Mouse (Mus musculus) E14TG2a.4 (cell line): Measurements from ENCODE around the gene Il11ra1.

Experiments used
- H3K27me3 ChIP-seq: 2 replicates; pipeline ENCODE4 v1.6.1; 2014; ENCODE audit warnings: low read length, control low read depth; ENCODE audit not compliant: insufficient read depth
- H3K36me3 ChIP-seq: 2 replicates; pipeline ENCODE4 v1.6.1; 2014; ENCODE audit warnings: low read length, control low read depth; ENCODE audit not compliant: insufficient read depth
- H3K4me1 ChIP-seq: replicated peaks from 2 replicates; pipeline ENCODE4 v1.6.1; 2014; ENCODE audit warnings: low read depth, low read length, control low read depth
- H3K4me3 ChIP-seq: replicated peaks from 2 replicates; pipeline ENCODE4 v1.5.1; 2014; ENCODE audit warnings: mild to moderate bottlenecking, low read length
- H3K9me3 ChIP-seq: 2 replicates; pipeline ENCODE4 v1.6.1; 2014; ENCODE audit warnings: low read length, control low read depth
- CTCF ChIP-seq: conservative IDR thresholded peaks from 2 replicates; pipeline ENCODE4 v1.5.1; 2014; ENCODE audit warnings: low read length
- NANOG ChIP-seq: IDR thresholded peaks from 2 replicates; pipeline ENCODE4 v1.6.1; 2014; ENCODE audit warnings: borderline replicate concordance, low read length, mixed read lengths
- POU5F1 ChIP-seq: IDR thresholded peaks from 2 replicates; pipeline ENCODE4 v1.6.1; 2014; ENCODE audit warnings: low read length, borderline replicate concordance

The Il11ra1 gene

DNA sequence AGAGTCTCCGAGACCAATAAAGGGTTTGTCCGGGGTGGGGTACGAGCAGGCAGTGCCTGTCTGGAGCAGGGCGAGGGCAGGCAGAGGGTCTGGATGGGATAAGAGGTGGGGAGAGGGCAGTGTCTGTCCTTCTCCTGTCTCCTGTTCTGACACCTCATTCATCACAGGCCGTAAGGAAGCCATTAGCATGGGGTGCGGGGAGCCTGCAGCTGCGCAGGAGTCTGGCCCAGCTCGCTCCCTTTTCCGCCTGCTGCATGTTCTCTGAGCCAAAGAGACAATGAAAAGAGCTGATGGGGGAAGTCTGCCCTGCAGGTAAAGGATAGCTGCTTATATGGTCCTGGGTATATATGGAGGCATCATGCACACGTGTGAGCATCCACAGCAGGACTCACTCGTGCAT, 37.1 kb upstream of the Il11ra1 start:
- Histone ChIP-seq H3K27me3 (peaks cover 19% of the 10 kb centered on the region), H3K36me3 (peaks cover 3% of the 10 kb centered on the region; the same call in 1 of the 2 replicates), H3K4me1 (peaks cover 65% of the 10 kb centered on the region), H3K4me3 (no peak overlapping the region), H3K9me3 (no peaks in the 10 kb centered on the region)
- no peak for TF ChIP-seq NANOG

- peak overlapping the region; percentile 17; the same call in 1 of the 2 replicates for H3K4me3 ChIP-seq
These were observed 36.2 kb upstream of the Il11ra1 start for GRCm38 (mm10) chr4:41663614-41664013.

DNA sequence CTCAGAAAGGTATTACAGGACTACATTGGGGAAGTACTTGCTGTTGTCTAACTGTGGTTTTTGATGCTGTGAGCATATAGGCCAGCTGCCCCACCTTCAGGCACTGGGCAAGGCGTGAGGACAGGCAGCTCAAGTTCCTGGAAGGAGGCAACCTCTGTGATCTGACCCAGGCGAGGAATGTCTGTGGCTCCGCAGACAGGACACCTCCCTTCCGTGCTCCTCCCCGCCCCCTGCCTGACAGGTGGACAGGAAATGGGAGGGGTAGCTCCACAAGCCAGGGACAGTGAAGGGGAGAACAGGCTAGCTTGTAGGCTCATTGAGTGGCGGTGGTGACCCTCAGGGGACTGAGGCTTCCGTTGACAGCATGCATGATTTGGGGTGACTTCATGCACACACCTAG, 35.3 kb upstream of the Il11ra1 start:
- H3K4me3 ChIP-seq: peak overlapping the region; percentile 35
- peaks cover 54% of the 10 kb centered on the region for H3K4me1 ChIP-seq
- TF ChIP-seq NANOG (no peak), POU5F1 (no peak), CTCF (no peak)
- H3K9me3 ChIP-seq: no peaks in the 10 kb centered on the region
- H3K36me3 ChIP-seq: peaks cover 3% of the 10 kb centered on the region; the same call in 1 of the 2 replicates
- H3K27me3 ChIP-seq: peaks cover 17% of the 10 kb centered on the region

More at GRCm38 (mm10) chr4:41663614-41664013, 36.2 kb upstream of the Il11ra1 start:
- peaks cover 17% of the 10 kb centered on the region for H3K27me3 ChIP-seq
- TF ChIP-seq NANOG (no peak), CTCF (no peak), POU5F1 (no peak)
- H3K36me3 ChIP-seq: peaks cover 3% of the 10 kb centered on the region; the same call in 1 of the 2 replicates
- peaks cover 57% of the 10 kb centered on the region for H3K4me1 ChIP-seq
- H3K9me3 ChIP-seq: no peaks in the 10 kb centered on the region

DNA sequence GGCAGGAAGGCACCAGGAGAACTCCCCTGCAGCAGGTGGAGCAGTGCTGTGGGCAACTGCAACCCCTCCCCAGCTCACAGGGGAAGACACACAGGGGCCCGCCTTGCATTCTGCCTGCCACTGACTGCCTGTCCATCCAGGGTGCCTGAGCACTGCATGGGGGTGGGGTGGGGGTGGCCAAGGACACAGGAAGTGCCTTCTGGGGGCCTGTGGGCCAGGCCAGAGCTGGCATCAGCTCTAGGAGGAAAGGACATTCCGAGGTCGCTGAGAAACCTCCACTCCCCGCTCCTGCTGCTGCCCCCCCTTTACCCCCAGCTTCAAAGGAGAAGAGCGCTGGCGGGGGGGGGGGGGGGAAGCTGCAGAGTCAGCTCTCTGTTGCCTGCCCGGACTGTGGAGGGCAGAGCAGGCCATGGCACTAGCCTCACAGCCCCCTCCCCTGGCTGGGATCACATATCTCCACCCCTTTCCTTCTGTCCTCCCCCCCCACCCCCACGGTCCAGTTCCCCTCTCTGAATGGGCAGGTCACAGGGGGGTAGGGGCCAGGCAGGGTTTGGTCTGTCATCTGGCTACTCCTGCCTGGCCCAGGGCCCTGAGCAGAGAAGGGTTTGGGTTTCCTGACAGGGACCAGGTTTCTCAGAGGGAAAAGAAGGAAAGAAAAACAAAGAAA, 34.6 kb upstream of the Il11ra1 start:
- H3K4me3 ChIP-seq: peak overlapping the region; percentile 35
- TF ChIP-seq CTCF (no peak), NANOG (no peak), POU5F1 (no peak)
- peaks cover 21% of the 10 kb centered on the region for H3K27me3 ChIP-seq
- peaks cover 3% of the 10 kb centered on the region; the same call in 1 of the 2 replicates for H3K36me3 ChIP-seq
- peaks cover 58% of the 10 kb centered on the region for H3K4me1 ChIP-seq
- H3K9me3 ChIP-seq: no peaks in the 10 kb centered on the region

DNA sequence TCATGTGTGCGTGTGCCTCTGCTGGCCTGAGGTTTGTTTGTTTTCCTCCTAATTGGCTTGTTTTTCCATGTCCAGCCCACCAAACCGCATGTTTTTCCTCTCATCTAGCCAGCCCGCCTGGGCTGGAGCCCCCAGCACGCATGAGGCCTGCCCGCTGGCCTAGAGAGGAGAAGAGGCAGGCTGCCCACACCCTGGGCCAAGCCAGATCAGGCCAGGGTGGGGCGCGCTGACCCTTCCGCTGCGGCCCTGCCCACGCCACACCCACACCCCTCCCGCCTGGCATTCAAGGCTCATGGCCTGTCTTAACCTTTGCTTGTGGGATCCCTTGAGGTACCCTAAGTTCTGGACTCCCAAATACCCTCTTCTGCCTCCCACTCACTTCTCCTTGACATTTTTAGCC, 33.1 kb upstream of the Il11ra1 start:
- Histone ChIP-seq H3K4me3 (peak overlapping the region; percentile 35; the same call in 1 of the 2 replicates), H3K4me1 (peaks cover 72% of the 10 kb centered on the region), H3K9me3 (no peaks in the 10 kb centered on the region), H3K27me3 (peaks cover 30% of the 10 kb centered on the region), H3K36me3 (no peaks in the 10 kb centered on the region)
- TF ChIP-seq POU5F1 (no peak), NANOG (no peak), CTCF (no peak)

DNA sequence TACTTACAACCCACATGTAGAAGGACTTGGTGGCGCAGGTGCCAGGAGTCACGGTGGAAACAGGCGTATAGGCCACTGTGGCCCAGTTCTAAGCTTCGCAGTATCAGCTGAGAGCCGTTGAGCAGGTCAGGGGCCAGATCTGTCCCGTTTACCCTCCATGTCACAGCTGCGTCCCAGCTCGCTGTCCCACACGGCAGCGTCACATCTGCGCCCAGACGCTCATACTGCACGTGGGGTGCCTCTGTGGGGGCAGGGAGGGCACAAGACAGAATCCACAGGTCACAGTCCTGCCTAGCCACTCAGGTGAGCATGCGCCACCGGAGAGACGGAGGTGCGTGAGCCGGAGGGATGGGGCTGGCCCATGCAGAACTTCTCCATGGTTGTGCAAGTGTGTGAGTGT, 29.0 kb upstream of the Il11ra1 start:
- Histone ChIP-seq H3K36me3 (no peaks in the 10 kb centered on the region), H3K9me3 (no peaks in the 10 kb centered on the region), H3K4me1 (peaks cover 55% of the 10 kb centered on the region), H3K4me3 (peak overlapping the region; percentile 17; the same call in 1 of the 2 replicates), H3K27me3 (peaks cover 38% of the 10 kb centered on the region)
- TF ChIP-seq CTCF (no peak), NANOG (no peak)

DNA sequence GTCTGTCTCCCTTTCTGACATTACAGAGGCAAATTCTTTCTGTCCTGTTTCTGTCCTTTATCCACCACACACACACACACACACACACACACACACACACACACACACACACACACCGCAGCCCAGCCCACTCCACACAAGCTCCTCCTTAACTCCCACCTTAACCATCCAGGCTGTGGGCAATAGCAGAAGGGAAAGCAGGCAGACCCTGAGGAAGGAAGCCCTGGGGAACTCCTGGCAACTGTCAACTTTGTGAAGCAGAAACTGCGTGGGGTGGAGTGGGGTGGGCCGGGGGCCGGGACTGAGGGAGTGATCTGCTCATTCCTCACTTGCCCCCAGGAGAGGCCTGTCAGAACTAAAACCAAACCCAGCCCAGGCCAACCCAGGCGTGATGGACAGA, 28.3 kb upstream of the Il11ra1 start:
- H3K36me3 ChIP-seq: no peaks in the 10 kb centered on the region
- no peak overlapping the region for H3K4me3 ChIP-seq
- H3K9me3 ChIP-seq: no peaks in the 10 kb centered on the region
- TF ChIP-seq POU5F1 (no peak), CTCF (no peak), NANOG (no peak)
- H3K27me3 ChIP-seq: peaks cover 40% of the 10 kb centered on the region
- H3K4me1 ChIP-seq: peaks cover 57% of the 10 kb centered on the region

DNA sequence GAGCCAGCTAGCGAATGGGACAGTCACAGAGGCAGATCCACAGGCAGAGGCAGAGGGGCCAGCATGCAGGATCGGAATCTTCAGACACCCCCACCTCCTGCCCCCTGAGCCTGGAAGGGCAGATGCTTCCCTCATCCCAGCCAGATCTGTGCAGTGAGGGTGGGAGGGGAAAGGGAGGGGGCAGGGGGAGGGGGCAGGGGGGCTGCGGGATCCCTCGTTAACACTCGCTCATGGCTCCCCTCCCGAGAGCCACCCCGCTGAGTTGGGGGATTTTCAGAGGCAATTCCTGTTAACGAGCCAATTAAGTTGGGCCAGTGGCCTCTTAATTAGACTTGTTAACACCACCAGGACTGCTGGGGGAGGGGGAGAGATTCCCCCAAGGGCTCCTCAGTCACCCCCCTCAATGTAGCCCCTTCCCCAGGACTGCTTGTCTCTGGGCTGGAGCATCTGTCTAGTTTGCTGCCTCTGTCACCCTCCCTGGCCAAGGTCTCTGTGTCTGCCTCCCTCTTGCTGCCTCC, 27.8 kb upstream of the Il11ra1 start:
- Histone ChIP-seq H3K27me3 (peaks cover 44% of the 10 kb centered on the region), H3K4me1 (peaks cover 57% of the 10 kb centered on the region), H3K36me3 (no peaks in the 10 kb centered on the region), H3K4me3 (0 out of 2 replicates have a peak overlapping the region, but pooled peaks have one; percentile 10), H3K9me3 (no peaks in the 10 kb centered on the region)
- TF ChIP-seq POU5F1: no peak
- TF ChIP-seq NANOG: no peak
- TF ChIP-seq CTCF: no peak

DNA sequence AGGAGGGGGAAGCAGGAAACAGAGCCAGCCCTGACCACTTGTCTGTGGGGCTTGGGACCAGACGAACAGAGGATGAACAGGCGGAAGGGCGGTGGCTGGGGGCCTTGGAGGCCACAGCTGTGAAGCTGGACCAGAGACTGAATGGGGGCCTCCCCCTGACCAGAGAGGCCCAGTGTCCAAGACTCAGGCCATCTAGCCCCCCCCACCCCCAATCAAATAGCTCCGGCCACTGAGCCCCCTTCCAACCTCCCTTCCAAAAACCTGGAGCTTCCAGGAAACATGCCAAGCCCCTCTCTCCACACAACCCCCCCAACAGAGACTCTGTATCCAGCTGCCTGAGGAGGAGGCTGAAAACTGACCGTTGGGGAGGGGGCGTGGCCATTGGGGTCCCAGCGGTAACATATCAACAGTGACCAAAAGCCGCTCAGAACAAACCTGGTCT, 27.2 kb upstream of the Il11ra1 start:
- TF ChIP-seq NANOG: no peak
- TF ChIP-seq POU5F1: no peak
- no peak for TF ChIP-seq CTCF
- Histone ChIP-seq H3K36me3 (no peaks in the 10 kb centered on the region), H3K27me3 (peaks cover 49% of the 10 kb centered on the region), H3K9me3 (no peaks in the 10 kb centered on the region), H3K4me3 (0 out of 2 replicates have a peak overlapping the region, but pooled peaks have one; percentile 10), H3K4me1 (peaks cover 61% of the 10 kb centered on the region)
